Mouse (Mus musculus) C3H10T1/2 (cell line): ENCODE data around the gene Zfand2b. TPM values are rescaled to one million over a fixed set of nuclear protein-coding genes. Genes with fewer than 3 reads are reported as not detected.

Experiments used
- polyA plus RNA-seq, 2 experiments: library from polyadenylated mRNA; unstranded; fragments of >200 nt; fragmentation: generic; extraction: Trizol; gene quantifications; one replicate each; pipeline ENCODE4 v1.2.1; 2012; ENCODE audit warnings: missing spikeins in 2 of 2

Zfand2b gene
- polyA plus RNA-seq: 10 to 100 TPM; 35.1 to 38.6 TPM

DNA sequence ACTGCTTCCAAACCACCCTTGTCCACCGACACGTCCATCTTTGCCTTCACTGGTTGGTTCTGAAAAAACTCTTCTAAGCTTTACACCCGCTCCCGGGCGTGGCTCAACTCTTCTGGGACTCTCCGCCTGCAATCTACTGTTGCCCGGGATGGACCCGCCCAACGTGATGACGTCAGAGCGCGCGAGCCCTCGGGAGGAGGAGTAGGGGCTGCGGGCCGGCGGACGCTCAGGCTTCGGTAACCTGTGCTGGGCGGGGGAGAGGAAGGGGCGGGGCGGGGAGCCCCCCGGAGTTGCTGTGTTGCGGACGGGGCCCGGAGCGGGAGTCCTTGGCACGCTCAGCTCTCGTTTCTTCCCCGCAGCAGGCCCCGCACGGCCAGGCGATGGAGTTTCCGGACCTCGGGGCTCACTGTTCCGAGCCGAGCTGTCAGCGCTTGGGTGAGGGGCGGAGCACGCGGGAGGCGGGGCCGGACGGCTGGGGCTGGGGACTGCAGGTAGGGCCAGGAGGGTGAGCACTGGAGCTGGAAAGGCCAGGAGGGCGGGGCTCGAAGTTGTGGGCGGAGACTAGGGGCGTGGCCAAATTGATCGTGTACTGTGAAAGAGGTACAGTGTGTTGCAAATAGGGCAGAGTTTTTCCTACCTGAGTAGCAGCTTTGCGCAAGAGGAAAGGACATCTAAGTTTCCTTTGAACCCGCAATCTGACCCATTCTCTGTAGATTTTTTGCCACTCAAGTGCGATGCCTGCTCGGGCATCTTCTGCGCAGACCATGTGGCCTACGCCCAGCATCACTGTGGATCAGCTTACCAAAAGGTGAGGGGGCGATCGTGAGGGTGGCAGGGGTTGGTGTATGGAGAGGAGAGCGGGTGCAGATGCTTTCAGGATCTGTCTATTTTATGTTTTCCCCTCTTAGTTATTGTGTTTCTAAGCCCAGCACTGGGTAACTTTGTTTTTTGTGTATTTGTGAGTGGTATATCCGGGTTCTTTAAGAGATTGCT is at the start of gene Zfand2b:
Gene Zfand2b, plus strand, starts transcription at position 175 of the 993 bp plus-strand sequence.

DNA sequence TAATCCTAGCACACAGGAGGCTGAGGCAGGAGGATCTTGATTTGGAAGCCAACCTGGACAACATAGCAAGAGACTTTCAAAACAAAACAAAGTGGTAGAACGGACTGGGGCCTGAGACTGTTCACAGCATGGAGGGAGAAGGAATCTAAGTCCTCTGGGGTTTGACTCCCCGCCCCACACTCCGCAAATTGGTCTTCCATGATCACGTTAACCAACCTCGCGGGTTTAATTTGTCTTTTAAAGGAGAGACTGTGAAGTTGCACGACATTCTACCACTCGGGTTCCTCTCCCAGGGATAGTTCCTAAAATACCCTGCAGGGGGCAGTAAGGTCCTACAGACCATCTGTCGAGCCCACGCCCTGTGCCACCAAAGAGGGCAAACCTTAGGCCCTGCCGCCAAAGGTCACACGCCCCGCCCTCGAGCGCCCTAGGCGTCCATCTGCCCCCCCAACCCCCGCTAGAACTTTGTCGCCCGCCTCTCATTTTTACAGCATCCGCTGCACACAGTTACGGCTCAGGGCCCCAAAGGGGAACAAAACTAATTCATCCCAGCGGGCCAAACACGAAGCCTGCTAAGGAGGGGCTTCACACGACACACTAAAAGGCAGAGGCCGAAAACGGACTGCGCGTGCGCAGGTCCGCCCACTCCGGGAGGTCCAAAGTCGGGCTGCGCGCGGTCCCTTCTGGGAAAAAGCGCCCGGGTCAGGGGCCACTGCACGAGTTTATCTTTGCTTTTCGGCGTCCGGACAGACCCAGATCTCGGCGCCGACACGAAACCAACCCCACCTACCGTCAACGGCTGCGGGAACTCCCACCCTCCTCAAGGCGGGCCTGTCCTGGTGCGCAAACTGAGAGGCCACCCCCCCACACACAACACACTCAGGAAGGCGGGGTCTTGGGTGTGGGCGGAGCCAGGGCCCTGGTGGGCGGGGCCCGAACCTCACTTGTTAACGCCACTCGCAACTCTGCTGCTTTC is 43.8 kb upstream of the Zfand2b start, which contains the start of gene Nhej1:
Gene Nhej1, minus strand, starts transcription at position 855 of the 976 bp plus-strand sequence.

DNA sequence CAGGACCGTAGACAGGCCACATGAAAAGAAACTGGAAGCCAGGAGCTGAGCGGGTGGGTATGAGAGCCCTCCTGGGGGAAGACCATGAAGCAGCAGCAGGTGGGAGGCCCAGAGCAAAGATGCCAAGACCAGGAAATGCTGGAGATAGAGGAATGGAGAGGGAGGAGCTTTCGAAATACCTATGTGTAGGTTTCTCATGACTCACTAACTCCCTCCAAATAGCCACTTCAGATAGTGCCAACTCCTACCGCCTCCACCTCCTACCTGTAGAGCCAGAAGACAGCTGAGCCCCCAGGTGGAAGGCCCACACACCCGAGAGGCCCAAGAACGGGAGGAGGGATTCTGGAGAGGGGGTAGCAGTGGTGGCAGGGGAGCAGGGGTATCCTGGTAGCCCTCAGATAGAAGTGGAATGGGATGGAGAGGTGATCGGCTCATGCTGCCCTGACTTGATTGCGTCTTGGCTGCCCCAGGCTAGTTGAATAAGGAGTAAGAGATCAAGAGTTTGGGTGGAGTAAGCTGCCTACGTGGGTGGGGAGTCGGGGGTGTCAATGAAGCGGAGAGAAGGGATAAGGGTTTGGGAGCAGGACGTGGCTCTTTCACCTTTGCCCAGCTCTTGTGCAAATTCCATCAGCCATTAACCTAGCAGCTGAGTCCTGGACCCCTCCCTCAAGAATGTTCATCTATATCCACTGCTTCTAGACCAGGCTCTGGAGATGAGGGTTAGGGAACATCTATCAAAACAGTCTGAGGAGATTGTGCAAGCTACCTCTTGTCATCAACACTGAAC is 34.8 kb upstream of the Zfand2b start, which contains the start of gene Slc23a3:
Gene Slc23a3, minus strand, starts transcription at position 470 of the 787 bp plus-strand sequence.

DNA sequence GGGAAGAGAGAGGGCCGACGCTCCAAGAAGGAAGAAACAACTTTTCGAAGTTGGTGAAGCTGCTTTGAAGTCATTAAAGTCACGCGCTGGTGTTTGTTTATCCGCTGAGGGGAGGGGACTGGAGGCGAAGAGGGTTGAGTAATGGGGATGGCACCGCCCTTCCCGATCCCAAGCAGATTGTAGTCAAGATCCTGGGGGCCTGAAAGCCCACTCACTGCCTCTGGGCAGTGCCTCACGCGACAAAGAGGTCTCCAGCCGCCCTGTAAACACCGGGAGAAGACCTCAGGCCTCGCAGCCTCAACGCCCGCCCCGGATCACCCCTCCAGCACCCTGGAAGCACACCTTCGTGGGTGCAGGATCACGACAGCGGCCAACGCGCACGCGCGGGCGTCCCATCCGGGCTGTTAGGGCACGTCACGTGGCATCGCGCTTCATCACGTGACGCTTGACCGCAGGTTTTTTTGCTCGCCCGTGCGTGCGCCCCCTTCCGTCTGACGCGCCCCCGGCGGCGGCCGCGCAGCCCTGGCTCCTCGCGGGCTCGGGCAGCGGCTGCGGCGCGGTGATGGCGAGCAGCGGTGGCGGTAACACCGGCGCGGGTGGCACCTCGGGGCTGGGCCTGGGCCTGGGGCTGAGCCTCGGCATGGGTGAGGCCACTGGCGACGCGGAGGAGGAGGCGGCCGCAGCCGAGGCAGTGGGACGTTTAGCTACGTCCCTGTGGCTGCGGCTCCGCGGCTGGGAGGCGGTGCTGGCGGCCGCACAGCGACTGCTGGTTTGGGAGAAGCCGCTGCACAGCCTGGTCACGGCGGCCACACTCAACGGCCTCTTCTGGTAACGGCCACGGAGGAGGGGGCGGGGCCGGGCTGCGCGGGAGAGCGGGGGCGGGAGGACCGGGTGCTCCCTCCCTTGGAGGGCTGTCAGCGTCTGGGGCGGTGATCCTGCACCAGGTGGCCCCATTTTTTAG is 25.9 kb upstream of the Zfand2b start, which contains the start of the genes Cnppd1 and Retreg2:
Gene Cnppd1, minus strand, starts transcription at position 411 of the 961 bp plus-strand sequence.
Gene Retreg2, plus strand, starts transcription at position 478 of the 961 bp plus-strand sequence.

DNA sequence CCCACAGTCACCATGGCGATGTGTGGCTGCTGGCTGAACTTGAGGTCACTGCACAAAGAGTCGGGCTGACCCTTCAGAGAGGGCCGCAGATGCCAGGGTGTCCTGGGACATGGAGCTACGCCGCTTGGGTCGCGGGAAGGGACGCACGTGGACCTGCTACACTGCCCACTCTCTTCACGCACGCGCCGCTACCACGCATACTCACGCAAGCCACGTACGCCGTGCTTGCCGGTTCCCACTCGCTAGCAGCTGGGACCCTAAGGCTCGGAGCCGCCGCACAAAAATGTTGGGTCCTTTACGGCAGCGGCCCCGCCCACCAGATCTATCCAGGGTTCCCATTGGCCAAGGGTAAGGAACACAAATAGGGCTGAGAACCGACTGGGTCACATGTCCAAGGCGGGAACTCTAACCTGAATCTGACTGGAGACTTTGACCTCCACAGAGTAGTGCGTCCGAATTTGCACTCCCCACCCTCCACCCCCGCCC is 11.7 kb downstream of the Zfand2b start, which contains the start of gene Abcb6:
Gene Abcb6, minus strand, starts transcription at position 288 of the 486 bp plus-strand sequence.

DNA sequence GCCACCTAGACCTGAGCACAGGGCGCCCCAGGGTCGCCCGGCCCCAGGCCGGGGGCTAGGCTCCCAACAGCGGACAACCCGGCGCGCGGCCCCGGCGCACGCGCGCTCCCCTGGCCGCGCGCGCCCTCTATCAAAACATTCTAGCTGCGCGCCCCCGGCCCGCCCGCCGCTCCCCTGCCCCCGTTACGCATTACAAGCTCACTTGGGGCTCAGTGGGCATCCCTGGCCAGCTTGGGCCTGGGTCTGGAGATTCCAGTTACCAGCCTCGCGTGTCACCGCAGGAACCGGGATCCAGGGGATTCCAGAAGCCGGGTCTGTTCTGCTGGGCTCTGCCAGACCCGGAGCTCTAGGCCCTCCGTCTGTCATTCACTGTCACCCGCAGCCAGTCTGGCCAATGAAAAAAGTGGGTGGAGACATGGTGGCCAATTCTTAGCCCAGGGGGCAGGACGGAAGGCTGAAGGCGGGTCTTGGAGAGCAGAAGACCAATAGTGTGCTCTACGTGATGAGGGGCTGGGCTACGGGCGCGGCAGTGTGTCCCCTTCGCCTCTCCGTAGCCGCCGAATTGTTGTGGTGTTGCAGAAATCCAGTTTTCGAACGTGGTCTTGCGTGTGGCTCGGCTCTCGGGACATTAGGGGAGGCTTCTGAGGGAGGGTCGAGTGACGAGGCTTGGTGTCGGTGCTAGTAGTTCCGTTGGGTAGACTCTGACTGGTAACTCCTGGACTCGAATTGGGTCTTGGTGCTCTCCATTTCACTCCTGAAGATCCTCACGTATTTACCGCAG is 23.4 kb downstream of the Zfand2b start, which contains the start of the genes Ankzf1 and Atg9a:
Gene Ankzf1, plus strand, starts transcription at position 530 of the 781 bp plus-strand sequence.
Gene Atg9a, minus strand, starts transcription at position 575 of the 781 bp plus-strand sequence.

DNA sequence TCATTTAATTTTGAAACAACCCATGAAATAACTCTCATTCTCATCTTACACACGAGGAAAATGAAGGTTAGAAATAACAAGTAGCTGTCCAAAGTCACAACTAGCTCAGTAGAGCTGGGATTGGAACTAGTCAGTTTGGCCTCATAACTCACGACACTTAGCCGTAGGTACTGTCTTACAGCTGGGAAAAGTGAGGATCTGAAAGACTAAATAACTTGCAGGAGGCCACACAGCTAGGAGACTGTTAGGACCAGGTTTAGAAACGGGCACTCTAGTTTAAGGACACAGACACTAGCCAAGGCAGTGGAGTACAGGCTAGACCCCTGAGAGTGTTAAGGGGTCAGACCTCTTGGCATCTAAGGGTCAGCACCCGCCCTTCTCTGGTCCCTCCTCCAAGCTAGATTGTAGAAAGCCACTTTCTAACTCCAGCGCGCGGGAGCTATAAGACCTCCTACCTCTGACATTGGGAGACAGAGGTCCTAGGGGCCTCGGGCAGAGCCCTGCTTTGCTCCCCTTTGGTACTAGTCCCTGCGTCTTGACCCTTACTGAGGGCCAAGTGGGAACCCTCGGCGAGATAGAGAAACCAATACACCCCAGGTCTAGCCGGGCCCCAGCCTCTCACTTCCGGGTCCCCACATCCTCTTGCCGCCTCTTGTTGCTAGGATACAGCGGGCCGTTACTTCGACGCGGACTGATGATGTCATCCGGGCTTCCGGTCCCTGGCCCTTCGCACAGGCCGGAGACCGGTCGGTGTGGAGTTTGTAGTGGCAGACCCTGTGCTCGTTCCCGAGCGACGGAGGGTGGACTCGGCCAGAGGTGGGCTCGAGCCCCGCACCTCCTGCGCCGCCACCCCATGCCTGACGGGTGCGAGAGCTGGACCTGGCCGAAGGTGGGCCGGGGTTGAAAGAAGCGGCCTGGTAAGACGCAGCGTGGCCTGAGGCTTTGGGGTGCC is 42.0 kb downstream of the Zfand2b start, which contains the start of the genes Glb1l and Stk16:
Gene Glb1l, minus strand, starts transcription at position 678 of the 952 bp plus-strand sequence.
Gene Stk16, plus strand, starts transcription at position 703 of the 952 bp plus-strand sequence.

DNA sequence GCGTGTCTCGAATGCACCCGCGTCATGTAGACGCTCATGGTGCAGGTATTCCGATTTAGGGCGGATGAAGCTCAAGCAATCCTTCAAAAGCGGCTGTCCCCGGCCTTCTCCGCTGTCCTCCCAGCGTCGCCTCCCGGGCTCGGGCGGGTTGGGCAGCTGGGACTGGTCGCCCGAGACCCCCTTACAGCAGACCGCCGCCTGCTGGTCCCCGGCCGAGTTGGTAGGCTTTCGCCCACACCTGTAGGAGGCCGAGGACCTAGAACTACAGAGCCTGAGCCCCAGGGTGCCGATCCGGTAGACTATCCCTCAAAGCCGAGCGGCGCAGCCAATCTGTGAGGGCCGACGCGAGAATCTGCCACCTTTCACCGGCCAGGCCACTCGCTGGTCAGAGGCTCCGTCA is 51.1 kb downstream of the Zfand2b start, which contains the start of gene Tuba4a:
Gene Tuba4a, minus strand, starts transcription at position 335 of the 400 bp plus-strand sequence.

Other genes starting within 250 kb of the Zfand2b start
- gene Cfap65, start 233.0 kb upstream of the Zfand2b start, polyA plus RNA-seq: under 1 TPM in 1 of 2 experiments, not detected in 1; 0.01 TPM
- under 1 TPM; 0.02 to 0.12 TPM for gene Ihh, start 217.0 kb upstream of the Zfand2b start, polyA plus RNA-seq
- gene Nhej1, start 43.4 kb upstream of the Zfand2b start, polyA plus RNA-seq: 1 to 10 TPM; 6.5 to 6.6 TPM
- gene Slc23a3, start 34.8 kb upstream of the Zfand2b start, polyA plus RNA-seq: under 1 TPM; 0.01 to 0.46 TPM
- gene Cnppd1, start 25.9 kb upstream of the Zfand2b start, polyA plus RNA-seq: 10 to 100 TPM; 21.7 to 39.3 TPM
- gene Retreg2, start 25.9 kb upstream of the Zfand2b start, polyA plus RNA-seq: 10 to 100 TPM; 41.2 to 57.7 TPM
- gene Abcb6, start 11.7 kb downstream of the Zfand2b start, polyA plus RNA-seq: 10 to 100 TPM in 1 of 2 experiments, 1 to 10 TPM in 1; 8.1 to 19.2 TPM
- gene Ankzf1, start 23.5 kb downstream of the Zfand2b start, polyA plus RNA-seq: 1 to 10 TPM; 3.5 to 6.8 TPM
- gene Atg9a, start 23.6 kb downstream of the Zfand2b start, polyA plus RNA-seq: 10 to 100 TPM; 13.1 to 26.6 TPM
- gene Glb1l, start 42.2 kb downstream of the Zfand2b start, polyA plus RNA-seq: 1 to 10 TPM in 1 of 2 experiments, under 1 TPM in 1; 0.15 to 7.5 TPM
- 100 to 1,000 TPM in 1 of 2 experiments, 10 to 100 TPM in 1; 77.1 to 116 TPM for gene Stk16, start 42.2 kb downstream of the Zfand2b start, polyA plus RNA-seq
- 100 to 1,000 TPM in 1 of 2 experiments, 1 to 10 TPM in 1; 6.5 to 102 TPM for gene Tuba4a, start 51.2 kb downstream of the Zfand2b start, polyA plus RNA-seq
- not detected for gene A630095N17Rik, start 63.5 kb downstream of the Zfand2b start, polyA plus RNA-seq
- 10 to 100 TPM; 17.9 to 34.8 TPM for gene Dnajb2, start 67.8 kb downstream of the Zfand2b start, polyA plus RNA-seq
- gene Ptprn, start 95.9 kb downstream of the Zfand2b start, polyA plus RNA-seq: under 1 TPM; 0.26 to 0.82 TPM
- gene Resp18, start 109.8 kb downstream of the Zfand2b start, polyA plus RNA-seq: not detected
- gene Dnpep, start 149.3 kb downstream of the Zfand2b start, polyA plus RNA-seq: 100 to 1,000 TPM in 1 of 2 experiments, 10 to 100 TPM in 1; 81.6 to 131 TPM
- gene Des, start 191.7 kb downstream of the Zfand2b start, polyA plus RNA-seq: 1 to 10 TPM; 1.0 to 1.3 TPM
- 10 to 100 TPM in 1 of 2 experiments, 1 to 10 TPM in 1; 7.3 to 31.3 TPM for gene Speg, start 206.7 kb downstream of the Zfand2b start, polyA plus RNA-seq